Mouse (Mus musculus) neural tube, embryonic 14.5 days (tissue): Measurements from ENCODE around the gene Gnai1. TPM values are rescaled to one million over a fixed set of nuclear protein-coding genes. Genes with fewer than 3 reads are reported as not detected.
A peak's percentile ranks its signal among the peaks of the same experiment; 100 is the strongest.

Source experiments
- ATAC-seq: fragments of 200-750 bp; cut with Nextera tagmentation; 2 replicates; pipeline ENCODE4 v1.8.0; 2017; ENCODE audit warnings: low read depth, mild to moderate bottlenecking, moderate TSS enrichment, moderate library complexity
- H3K27ac ChIP-seq: fragments of 300-500 bp; sonication (generic); 2 replicates; pipeline ENCODE4 v1.5.1; 2014; ENCODE audit warnings: low read depth, mild to moderate bottlenecking, control low read depth, low read length, moderate library complexity, mixed read lengths
- H3K27me3 ChIP-seq: fragments of 300-500 bp; sonication (generic); 2 replicates; pipeline ENCODE4 v1.6.1; 2014; ENCODE audit warnings: low read length; ENCODE audit not compliant: control insufficient read depth, insufficient read depth
- H3K36me3 ChIP-seq: fragments of 300-500 bp; sonication (generic); 2 replicates; pipeline ENCODE4 v1.6.1; 2014; ENCODE audit warnings: low read length, mixed read lengths; ENCODE audit not compliant: control insufficient read depth, insufficient read depth
- H3K4me1 ChIP-seq: fragments of 300-500 bp; sonication (generic); 2 replicates; pipeline ENCODE4 v1.6.1; 2014; ENCODE audit warnings: low read length; ENCODE audit not compliant: control insufficient read depth, insufficient read depth
- H3K4me2 ChIP-seq: fragments of 300-500 bp; sonication (generic); 2 replicates; pipeline ENCODE4 v1.6.1; 2014; ENCODE audit warnings: mild to moderate bottlenecking, low read depth, low read length, control low read depth
- H3K4me3 ChIP-seq: fragments of 300-500 bp; sonication (generic); 2 replicates; pipeline ENCODE4 v1.5.1; 2014; ENCODE audit warnings: low read depth, low read length, control low read depth, mixed read lengths
- H3K9ac ChIP-seq: fragments of 300-500 bp; sonication (generic); replicated peaks from 2 replicates; pipeline ENCODE4 v1.6.1; 2014; ENCODE audit warnings: low read depth, mild to moderate bottlenecking, control low read depth, low read length, mixed read lengths
- H3K9me3 ChIP-seq: fragments of 300-500 bp; sonication (generic); 2 replicates; pipeline ENCODE4 v1.6.1; 2016; ENCODE audit warnings: low read length; ENCODE audit not compliant: control insufficient read depth
- WGBS: fragments of 180-500 bp; shearing (Covaris S2); extraction: QIAGEN DNeasy Blood & Tissue Kit; methylation state at CpG from one replicate; pipeline ENCODE4 v1.1.7; 2014; 5-methylcytosine and 5-hydroxymethylcytosine counted together
- polyA plus RNA-seq: library from polyadenylated mRNA; unstranded; fragments of >200 nt; fragmentation: Nextera tagmentation; extraction: Ambion mirVana; gene quantifications from 2 replicates; pipeline ENCODE4 v1.2.1, GENCODE M21; 2014

Gnai1 gene
- polyA plus RNA-seq, 1 experiment from 2014 or later, result 85.6 TPM

GRCm38 (mm10) chr5:18307229-18307804, 52.8 kb downstream of the Gnai1 start:
- 73% methylated on average over 1 of the region's 1 CpGs for WGBS
- H3K27me3 ChIP-seq, result no peaks in the 10 kb centered on the region
- H3K36me3 ChIP-seq, result no peaks in the 10 kb centered on the region
- H3K9me3 ChIP-seq, result no peaks in the 10 kb centered on the region
- no peak overlapping the region for H3K9ac ChIP-seq
- no peaks in the 10 kb centered on the region for H3K4me1 ChIP-seq
- no peak overlapping the region for H3K27ac ChIP-seq
- H3K4me3 ChIP-seq, result no peak overlapping the region
- ATAC-seq, result no peak
- no peak overlapping the region for H3K4me2 ChIP-seq

- 85% methylated on average over 2 of the region's 2 CpGs for WGBS
- Histone ChIP-seq H3K4me2 (no peak overlapping the region), H3K36me3 (no peaks in the 10 kb centered on the region), H3K9me3 (no peaks in the 10 kb centered on the region), H3K4me1 (no peaks in the 10 kb centered on the region), H3K4me3 (no peak overlapping the region), H3K27ac (no peak overlapping the region), H3K9ac (no peak overlapping the region), H3K27me3 (no peaks in the 10 kb centered on the region)
- ATAC-seq, result no peak
Measured at GRCm38 (mm10) chr5:18296584-18296983, 63.6 kb downstream of the Gnai1 start.

- ATAC-seq, result peak; percentile 92
- Histone ChIP-seq H3K4me3 (no peak overlapping the region), H3K9ac (no peak overlapping the region), H3K27me3 (no peaks in the 10 kb centered on the region), H3K36me3 (no peaks in the 10 kb centered on the region), H3K4me1 (no peaks in the 10 kb centered on the region), H3K9me3 (no peaks in the 10 kb centered on the region), H3K27ac (no peak overlapping the region), H3K4me2 (no peak overlapping the region)
- 47% methylated on average over 5 of the region's 5 CpGs for WGBS
Measured at GRCm38 (mm10) chr5:18292744-18293143, 67.4 kb downstream of the Gnai1 start.

- 70% methylated on average over 4 of the region's 4 CpGs for WGBS
Measured at GRCm38 (mm10) chr5:18289530-18289929, 70.6 kb downstream of the Gnai1 start.

GRCm38 (mm10) chr5:18288694-18289093, 71.5 kb downstream of the Gnai1 start:
- ATAC-seq, result no peak
- Histone ChIP-seq H3K4me2 (no peak overlapping the region), H3K9ac (no peak overlapping the region), H3K9me3 (no peaks in the 10 kb centered on the region), H3K4me1 (no peaks in the 10 kb centered on the region), H3K27ac (no peak overlapping the region), H3K27me3 (no peaks in the 10 kb centered on the region), H3K4me3 (no peak overlapping the region), H3K36me3 (no peaks in the 10 kb centered on the region)
- WGBS, result 89% methylated on average over 7 of the region's 7 CpGs

More at GRCm38 (mm10) chr5:18289530-18289929, 70.6 kb downstream of the Gnai1 start:
- ATAC-seq, result no peak
- H3K9ac ChIP-seq, result no peak overlapping the region
- no peaks in the 10 kb centered on the region for H3K27me3 ChIP-seq
- H3K9me3 ChIP-seq, result no peaks in the 10 kb centered on the region
- no peak overlapping the region for H3K4me2 ChIP-seq
- H3K4me1 ChIP-seq, result no peaks in the 10 kb centered on the region
- H3K27ac ChIP-seq, result no peak overlapping the region
- no peak overlapping the region for H3K4me3 ChIP-seq
- no peaks in the 10 kb centered on the region for H3K36me3 ChIP-seq

GRCm38 (mm10) chr5:18288079-18288478, 72.1 kb downstream of the Gnai1 start:
- whole genome bisulfite sequencing, result 85% methylated on average over 3 of the region's 3 CpGs
- ATAC-seq, result no peak
- Histone ChIP-seq H3K4me3 (no peak overlapping the region), H3K27me3 (no peaks in the 10 kb centered on the region), H3K9ac (no peak overlapping the region), H3K9me3 (no peaks in the 10 kb centered on the region), H3K27ac (no peak overlapping the region), H3K4me1 (no peaks in the 10 kb centered on the region), H3K4me2 (no peak overlapping the region), H3K36me3 (no peaks in the 10 kb centered on the region)

- 93% methylated on average over 3 of the region's 3 CpGs for WGBS
- no peaks in the 10 kb centered on the region for H3K36me3 ChIP-seq
Measured at GRCm38 (mm10) chr5:18282095-18282494, 78.1 kb downstream of the Gnai1 start.

GRCm38 (mm10) chr5:18274352-18274940, 85.7 kb downstream of the Gnai1 start:
- H3K9me3 ChIP-seq, result no peaks in the 10 kb centered on the region
- ATAC-seq, result no peak
- no peak overlapping the region for H3K4me2 ChIP-seq
- H3K27me3 ChIP-seq, result no peaks in the 10 kb centered on the region
- H3K4me3 ChIP-seq, result no peak overlapping the region
- H3K4me1 ChIP-seq, result no peaks in the 10 kb centered on the region
- H3K9ac ChIP-seq, result no peak overlapping the region
- 83% methylated on average over 7 of the region's 7 CpGs for WGBS
- H3K27ac ChIP-seq, result no peak overlapping the region
- no peaks in the 10 kb centered on the region for H3K36me3 ChIP-seq

More at GRCm38 (mm10) chr5:18282095-18282494, 78.1 kb downstream of the Gnai1 start:
- Histone ChIP-seq H3K27ac (no peak overlapping the region), H3K4me1 (no peaks in the 10 kb centered on the region), H3K4me3 (no peak overlapping the region), H3K9me3 (no peaks in the 10 kb centered on the region), H3K4me2 (no peak overlapping the region), H3K27me3 (no peaks in the 10 kb centered on the region), H3K9ac (no peak overlapping the region)
- no peak for ATAC-seq

GRCm38 (mm10) chr5:18273291-18274284, 86.6 kb downstream of the Gnai1 start:
- Histone ChIP-seq H3K9ac (no peak overlapping the region), H3K4me1 (no peaks in the 10 kb centered on the region), H3K4me2 (no peak overlapping the region), H3K27me3 (no peaks in the 10 kb centered on the region), H3K36me3 (no peaks in the 10 kb centered on the region), H3K4me3 (no peak overlapping the region), H3K27ac (no peak overlapping the region), H3K9me3 (no peaks in the 10 kb centered on the region)
- WGBS, result 85% methylated on average over 11 of the region's 11 CpGs
- no peak for ATAC-seq
